Mouse (Mus musculus): ENCODE data around the gene Mthfd2. TPM values are rescaled to one million over a fixed set of nuclear protein-coding genes. Genes with fewer than 3 reads are reported as not detected.
A peak's percentile ranks its signal among the peaks of the same experiment; 100 is the strongest.

Gene Mthfd2
- total RNA-seq (2017), result 11.4 and 11.9 TPM in 2 replicates

GRCm38 (mm10) chr6:83325525-83326393, at the start of gene Mthfd2, which contains the start of gene Mob1a:
Gene Mthfd2, minus strand, starts transcription at chr6:83325908.
Gene Mob1a, plus strand, starts transcription at chr6:83326016.
- peak; percentile 93 to 95 for ATAC-seq (replicated peaks in 1 of 2; ENCODE audit: insufficient read depth in 1 of 2, low FRiP score in 2 of 2, low TSS enrichment in 1 of 2, low read depth in 1 of 2, poor library complexity in 2 of 2, severe bottlenecking in 2 of 2)

GRCm38 (mm10) chr6:83373704-83374300, 48.1 kb upstream of the Mthfd2 start:
- ATAC-seq (replicated peaks in 1 of 2; ENCODE audit: insufficient read depth in 1 of 2, low FRiP score in 2 of 2, low TSS enrichment in 1 of 2, low read depth in 1 of 2, poor library complexity in 2 of 2, severe bottlenecking in 2 of 2), result no peak

- ATAC-seq (replicated peaks in 1 of 2; ENCODE audit: insufficient read depth in 1 of 2, low FRiP score in 2 of 2, low TSS enrichment in 1 of 2, low read depth in 1 of 2, poor library complexity in 2 of 2, severe bottlenecking in 2 of 2), result no peak
Measured at GRCm38 (mm10) chr6:83371350-83371749, 45.6 kb upstream of the Mthfd2 start.

GRCm38 (mm10) chr6:83370316-83370965, 44.7 kb upstream of the Mthfd2 start:
- ATAC-seq (replicated peaks in 1 of 2; ENCODE audit: insufficient read depth in 1 of 2, low FRiP score in 2 of 2, low TSS enrichment in 1 of 2, low read depth in 1 of 2, poor library complexity in 2 of 2, severe bottlenecking in 2 of 2), result no peak

GRCm38 (mm10) chr6:83363075-83363474, 37.4 kb upstream of the Mthfd2 start:
- no peak for ATAC-seq (replicated peaks in 1 of 2; ENCODE audit: insufficient read depth in 1 of 2, low FRiP score in 2 of 2, low TSS enrichment in 1 of 2, low read depth in 1 of 2, poor library complexity in 2 of 2, severe bottlenecking in 2 of 2)

- ATAC-seq (replicated peaks in 1 of 2; ENCODE audit: insufficient read depth in 1 of 2, low FRiP score in 2 of 2, low TSS enrichment in 1 of 2, low read depth in 1 of 2, poor library complexity in 2 of 2, severe bottlenecking in 2 of 2), result no peak
Measured at GRCm38 (mm10) chr6:83361523-83362248, 36.0 kb upstream of the Mthfd2 start.

GRCm38 (mm10) chr6:83357436-83357835, 31.7 kb upstream of the Mthfd2 start:
- no peak for ATAC-seq (replicated peaks in 1 of 2; ENCODE audit: insufficient read depth in 1 of 2, low FRiP score in 2 of 2, low TSS enrichment in 1 of 2, low read depth in 1 of 2, poor library complexity in 2 of 2, severe bottlenecking in 2 of 2)

- ATAC-seq (replicated peaks in 1 of 2; ENCODE audit: insufficient read depth in 1 of 2, low FRiP score in 2 of 2, low TSS enrichment in 1 of 2, low read depth in 1 of 2, poor library complexity in 2 of 2, severe bottlenecking in 2 of 2), result peak; percentile 74 to 89
Measured at GRCm38 (mm10) chr6:83356569-83357138, 30.9 kb upstream of the Mthfd2 start.

GRCm38 (mm10) chr6:83354856-83355781, 29.4 kb upstream of the Mthfd2 start:
- no peak for ATAC-seq (replicated peaks in 1 of 2; ENCODE audit: insufficient read depth in 1 of 2, low FRiP score in 2 of 2, low TSS enrichment in 1 of 2, low read depth in 1 of 2, poor library complexity in 2 of 2, severe bottlenecking in 2 of 2)

GRCm38 (mm10) chr6:83352666-83353410, 27.1 kb upstream of the Mthfd2 start:
- no peak for ATAC-seq (replicated peaks in 1 of 2; ENCODE audit: insufficient read depth in 1 of 2, low FRiP score in 2 of 2, low TSS enrichment in 1 of 2, low read depth in 1 of 2, poor library complexity in 2 of 2, severe bottlenecking in 2 of 2)

- no peak; a peak in 1 of 4 replicates for ATAC-seq (replicated peaks in 1 of 2; ENCODE audit: insufficient read depth in 1 of 2, low FRiP score in 2 of 2, low TSS enrichment in 1 of 2, low read depth in 1 of 2, poor library complexity in 2 of 2, severe bottlenecking in 2 of 2)
Measured at GRCm38 (mm10) chr6:83351490-83352160, 25.9 kb upstream of the Mthfd2 start.

GRCm38 (mm10) chr6:83350851-83351405, 25.2 kb upstream of the Mthfd2 start:
- ATAC-seq (replicated peaks in 1 of 2; ENCODE audit: insufficient read depth in 1 of 2, low FRiP score in 2 of 2, low TSS enrichment in 1 of 2, low read depth in 1 of 2, poor library complexity in 2 of 2, severe bottlenecking in 2 of 2), result no peak

- no peak for ATAC-seq (replicated peaks in 1 of 2; ENCODE audit: insufficient read depth in 1 of 2, low FRiP score in 2 of 2, low TSS enrichment in 1 of 2, low read depth in 1 of 2, poor library complexity in 2 of 2, severe bottlenecking in 2 of 2)
Measured at GRCm38 (mm10) chr6:83350172-83350571, 24.5 kb upstream of the Mthfd2 start.

- ATAC-seq (replicated peaks in 1 of 2; ENCODE audit: insufficient read depth in 1 of 2, low FRiP score in 2 of 2, low TSS enrichment in 1 of 2, low read depth in 1 of 2, poor library complexity in 2 of 2, severe bottlenecking in 2 of 2), result peak; percentile 92 to 97
Measured at GRCm38 (mm10) chr6:83349274-83349958, 23.7 kb upstream of the Mthfd2 start.

Data from hematopoietic stem cell, adult 5-6 weeks (primary cell).